Mouse (Mus musculus) midbrain, embryonic 16.5 days (tissue): Measurements from ENCODE around the gene Slc28a3. TPM values are rescaled to one million over a fixed set of nuclear protein-coding genes. Genes with fewer than 3 reads are reported as not detected.

ENCODE experiments used
- ATAC-seq: fragments of 200-750 bp; cut with Nextera tagmentation; 2 replicates; pipeline ENCODE4 v1.8.0; 2017; ENCODE audit warnings: moderate TSS enrichment
- H3K27ac ChIP-seq: fragments of 300-500 bp; sonication (generic); 2 replicates; pipeline ENCODE4 v1.5.1; 2014; ENCODE audit warnings: mild to moderate bottlenecking, low read length, mixed read lengths
- H3K27me3 ChIP-seq: fragments of 300-500 bp; sonication (generic); 2 replicates; pipeline ENCODE4 v1.6.1; 2014; ENCODE audit warnings: low read depth, low read length, mixed read lengths; ENCODE audit not compliant: control insufficient read depth, insufficient read depth
- H3K36me3 ChIP-seq: fragments of 300-500 bp; sonication (generic); 2 replicates; pipeline ENCODE4 v1.6.1; 2014; ENCODE audit warnings: mild to moderate bottlenecking, low read length, moderate library complexity, mixed read lengths; ENCODE audit not compliant: control insufficient read depth, insufficient read depth
- H3K4me1 ChIP-seq: fragments of 300-500 bp; sonication (generic); 2 replicates; pipeline ENCODE4 v1.6.1; 2014; ENCODE audit warnings: mild to moderate bottlenecking, low read length, mixed read lengths; ENCODE audit not compliant: control insufficient read depth, insufficient read depth
- H3K4me2 ChIP-seq: fragments of 300-500 bp; sonication (generic); 2 replicates; pipeline ENCODE4 v1.6.1; 2014; ENCODE audit warnings: mild to moderate bottlenecking, low read length, mixed read lengths
- H3K4me3 ChIP-seq: fragments of 300-500 bp; sonication (generic); 2 replicates; pipeline ENCODE4 v1.5.1; 2014; ENCODE audit warnings: low read depth, mild to moderate bottlenecking, low read length, moderate library complexity, mixed read lengths
- H3K9ac ChIP-seq: fragments of 300-500 bp; sonication (generic); 2 replicates; pipeline ENCODE4 v1.6.1; 2014; ENCODE audit warnings: low read depth, low read length, mixed read lengths
- H3K9me3 ChIP-seq: fragments of 300-500 bp; sonication (generic); replicated peaks from 2 replicates; pipeline ENCODE4 v1.6.1; 2014; ENCODE audit warnings: mild to moderate bottlenecking, low read length, mixed read lengths; ENCODE audit not compliant: control insufficient read depth, poor library complexity, severe bottlenecking
- WGBS: fragments of 180-500 bp; shearing (Covaris S2); extraction: QIAGEN DNeasy Blood & Tissue Kit; methylation state at CpG from one replicate; pipeline ENCODE4 v1.1.7; 2014; 5-methylcytosine and 5-hydroxymethylcytosine counted together
- polyA plus RNA-seq: library from polyadenylated mRNA; unstranded; fragments of >200 nt; fragmentation: Nextera tagmentation; extraction: Ambion mirVana; gene quantifications from 2 replicates; pipeline ENCODE4 v1.2.1, GENCODE M21; 2015

Slc28a3 gene
- polyA plus RNA-seq, 1 experiment from 2014 or later = not detected

GRCm38 (mm10) chr13:58547570-58547969 lies 63.1 kb downstream of the Slc28a3 start:
- Histone ChIP-seq H3K4me1 (peaks cover 42% of the 10 kb centered on the region), H3K36me3 (no peaks in the 10 kb centered on the region), H3K4me3 (no peak overlapping the region), H3K4me2 (peak overlapping the region; percentile 37), H3K27me3 (no peaks in the 10 kb centered on the region), H3K9me3 (no peaks in the 10 kb centered on the region), H3K27ac (peak overlapping the region; percentile 57), H3K9ac (no peak overlapping the region)
- 7% methylated on average over 7 of the region's 7 CpGs for WGBS
- peak; percentile 71 for ATAC-seq

GRCm38 (mm10) chr13:58543688-58544408 lies 66.8 kb downstream of the Slc28a3 start:
- H3K27me3 ChIP-seq = no peaks in the 10 kb centered on the region
- H3K9me3 ChIP-seq = no peaks in the 10 kb centered on the region
- H3K27ac ChIP-seq = peak overlapping the region; percentile 38
- no peak overlapping the region for H3K4me3 ChIP-seq
- peak overlapping the region; percentile 27; the same call in 1 of the 2 replicates for H3K4me2 ChIP-seq
- H3K4me1 ChIP-seq = peaks cover 42% of the 10 kb centered on the region
- no peak overlapping the region for H3K9ac ChIP-seq
- WGBS = 38% methylated on average over 12 of the region's 12 CpGs
- no peaks in the 10 kb centered on the region for H3K36me3 ChIP-seq
- ATAC-seq = peak; percentile 92

GRCm38 (mm10) chr13:58543066-58543465 lies 67.6 kb downstream of the Slc28a3 start:
- H3K9me3 ChIP-seq = no peaks in the 10 kb centered on the region
- H3K9ac ChIP-seq = no peak overlapping the region
- H3K27me3 ChIP-seq = no peaks in the 10 kb centered on the region
- H3K4me2 ChIP-seq = no peak overlapping the region; the same call in 1 of the 2 replicates
- no peak overlapping the region for H3K4me3 ChIP-seq
- 39% methylated on average over 7 of the region's 7 CpGs for WGBS
- H3K36me3 ChIP-seq = no peaks in the 10 kb centered on the region
- ATAC-seq = 0 out of 2 replicates have a peak, but pooled peaks have one; percentile 21
- no peak overlapping the region for H3K27ac ChIP-seq
- peaks cover 35% of the 10 kb centered on the region for H3K4me1 ChIP-seq

- Histone ChIP-seq H3K4me2 (no peak overlapping the region), H3K27me3 (no peaks in the 10 kb centered on the region), H3K9me3 (no peaks in the 10 kb centered on the region), H3K36me3 (no peaks in the 10 kb centered on the region), H3K4me1 (peaks cover 30% of the 10 kb centered on the region), H3K9ac (no peak overlapping the region), H3K4me3 (no peak overlapping the region), H3K27ac (no peak overlapping the region)
- no peak for ATAC-seq
- 91% methylated on average over 10 of the region's 10 CpGs for WGBS
These were observed 68.1 kb downstream of the Slc28a3 start for GRCm38 (mm10) chr13:58542601-58543041.

GRCm38 (mm10) chr13:58542167-58542566 lies 68.5 kb downstream of the Slc28a3 start:
- WGBS = 70% methylated on average over 8 of the region's 8 CpGs
- Histone ChIP-seq H3K4me3 (no peak overlapping the region), H3K27me3 (no peaks in the 10 kb centered on the region), H3K4me2 (no peak overlapping the region), H3K36me3 (no peaks in the 10 kb centered on the region), H3K9ac (no peak overlapping the region), H3K27ac (no peak overlapping the region), H3K4me1 (peaks cover 26% of the 10 kb centered on the region), H3K9me3 (no peaks in the 10 kb centered on the region)
- no peak for ATAC-seq

- H3K9ac ChIP-seq = no peak overlapping the region
- no peaks in the 10 kb centered on the region for H3K9me3 ChIP-seq
- no peaks in the 10 kb centered on the region for H3K36me3 ChIP-seq
- no peaks in the 10 kb centered on the region for H3K27me3 ChIP-seq
- H3K4me2 ChIP-seq = no peak overlapping the region
- no peak for ATAC-seq
- H3K4me1 ChIP-seq = peaks cover 23% of the 10 kb centered on the region
- no peak overlapping the region for H3K4me3 ChIP-seq
- WGBS = 79% methylated on average over 4 of the region's 4 CpGs
- H3K27ac ChIP-seq = no peak overlapping the region
These were observed 69.1 kb downstream of the Slc28a3 start for GRCm38 (mm10) chr13:58541620-58542019.

GRCm38 (mm10) chr13:58538966-58539365 lies 71.7 kb downstream of the Slc28a3 start:
- Histone ChIP-seq H3K27me3 (no peaks in the 10 kb centered on the region), H3K4me2 (no peak overlapping the region), H3K36me3 (no peaks in the 10 kb centered on the region), H3K9ac (no peak overlapping the region), H3K9me3 (no peaks in the 10 kb centered on the region), H3K27ac (no peak overlapping the region), H3K4me1 (peaks cover 13% of the 10 kb centered on the region), H3K4me3 (no peak overlapping the region)
- no peak for ATAC-seq
- 42% methylated on average over 7 of the region's 7 CpGs for WGBS

- ATAC-seq = no peak
- H3K27me3 ChIP-seq = no peaks in the 10 kb centered on the region
- H3K9me3 ChIP-seq = no peaks in the 10 kb centered on the region
- H3K4me2 ChIP-seq = no peak overlapping the region
- WGBS = 53% methylated on average over 4 of the region's 4 CpGs
- H3K4me1 ChIP-seq = peaks cover 7% of the 10 kb centered on the region
- no peak overlapping the region for H3K27ac ChIP-seq
- no peak overlapping the region for H3K9ac ChIP-seq
- H3K4me3 ChIP-seq = no peak overlapping the region
- H3K36me3 ChIP-seq = no peaks in the 10 kb centered on the region
These were observed 72.3 kb downstream of the Slc28a3 start for GRCm38 (mm10) chr13:58538366-58538765.

GRCm38 (mm10) chr13:58537916-58538233 lies 72.8 kb downstream of the Slc28a3 start:
- H3K27me3 ChIP-seq = no peaks in the 10 kb centered on the region
- H3K4me1 ChIP-seq = peaks cover 4% of the 10 kb centered on the region; the same call in 1 of the 2 replicates
- no peaks in the 10 kb centered on the region for H3K9me3 ChIP-seq
- no peak overlapping the region for H3K9ac ChIP-seq
- ATAC-seq = no peak
- H3K27ac ChIP-seq = no peak overlapping the region
- no peak overlapping the region for H3K4me2 ChIP-seq
- no peak overlapping the region for H3K4me3 ChIP-seq
- H3K36me3 ChIP-seq = no peaks in the 10 kb centered on the region
- 82% methylated on average over 6 of the region's 6 CpGs for WGBS
